Mouse (Mus musculus): ENCODE data around the gene Hhipl2. TPM values are rescaled to one million over a fixed set of nuclear protein-coding genes. Genes with fewer than 3 reads are reported as not detected.
"Not testable (repeated sequence)": the region's sequence is repeated elsewhere in the genome, so short reads cannot be mapped to it uniquely, and the experiment has no call there.

The Hhipl2 gene
- total RNA-seq (2021) = 1 to 10 TPM in 1 of 2 experiments, not detected in 1; 1.1 TPM
- long read RNA-seq, experiment 1 = 0 reads
- long read RNA-seq, experiment 2 = 0 reads

- DNase-seq (ENCODE audit: low spot score in 2 of 2) = no peak
Measured at GRCm38 (mm10) chr1:183417873-183418272, at the start of gene Hhipl2. Gene Hhipl2, plus strand, starts transcription at chr1:183418215.

- DNase-seq (ENCODE audit: low spot score in 2 of 2) = no peak
Measured at GRCm38 (mm10) chr1:183368601-183369400, 49.2 kb upstream of the Hhipl2 start.

GRCm38 (mm10) chr1:183369427-183370014, 48.5 kb upstream of the Hhipl2 start, which contains the start of gene Mia3:
Gene Mia3, minus strand, starts transcription at chr1:183369553.
- peak; percentile 94 to 98 for DNase-seq (ENCODE audit: low spot score in 2 of 2)

- no peak for DNase-seq (ENCODE audit: low spot score in 2 of 2)
Measured at GRCm38 (mm10) chr1:183374728-183375127, 43.3 kb upstream of the Hhipl2 start.

- no peak for DNase-seq (ENCODE audit: low spot score in 2 of 2)
Measured at GRCm38 (mm10) chr1:183377045-183377444, 41.0 kb upstream of the Hhipl2 start.

GRCm38 (mm10) chr1:183378321-183378941, 39.6 kb upstream of the Hhipl2 start:
- no peak for DNase-seq (ENCODE audit: low spot score in 2 of 2)

GRCm38 (mm10) chr1:183379376-183379775, 38.6 kb upstream of the Hhipl2 start:
- not testable (repeated sequence) for DNase-seq (ENCODE audit: low spot score in 2 of 2)

- DNase-seq (ENCODE audit: low spot score in 2 of 2) = no peak
Measured at GRCm38 (mm10) chr1:183381816-183382215, 36.2 kb upstream of the Hhipl2 start.

- DNase-seq (ENCODE audit: low spot score in 2 of 2) = no peak
Measured at GRCm38 (mm10) chr1:183382621-183383020, 35.4 kb upstream of the Hhipl2 start.

GRCm38 (mm10) chr1:183387421-183387820, 30.6 kb upstream of the Hhipl2 start:
- DNase-seq (ENCODE audit: low spot score in 2 of 2) = not testable (repeated sequence)

- peak; percentile 88 to 95 for DNase-seq (ENCODE audit: low spot score in 2 of 2)
Measured at GRCm38 (mm10) chr1:183388426-183389406, 29.3 kb upstream of the Hhipl2 start, which contains the start of gene Taf1a. Gene Taf1a, plus strand, starts transcription at chr1:183388981.

- DNase-seq (ENCODE audit: low spot score in 2 of 2) = no peak
Measured at GRCm38 (mm10) chr1:183403396-183403795, 14.6 kb upstream of the Hhipl2 start.

- DNase-seq (ENCODE audit: low spot score in 2 of 2) = no peak
Measured at GRCm38 (mm10) chr1:183414081-183414727, 3.8 kb upstream of the Hhipl2 start.

- DNase-seq (ENCODE audit: low spot score in 2 of 2) = no peak
Measured at GRCm38 (mm10) chr1:183419741-183420140, 1.7 kb downstream of the Hhipl2 start.

GRCm38 (mm10) chr1:183420296-183420695, 2.3 kb downstream of the Hhipl2 start:
- no peak for DNase-seq (ENCODE audit: low spot score in 2 of 2)

GRCm38 (mm10) chr1:183424100-183424499, 6.1 kb downstream of the Hhipl2 start:
- no peak for DNase-seq (ENCODE audit: low spot score in 2 of 2)

- DNase-seq (ENCODE audit: low spot score in 2 of 2) = no peak
Measured at GRCm38 (mm10) chr1:183434918-183435317, 16.9 kb downstream of the Hhipl2 start.

- peak; percentile 67 to 72 for DNase-seq (ENCODE audit: low spot score in 2 of 2)
Measured at GRCm38 (mm10) chr1:183439036-183439435, 21.0 kb downstream of the Hhipl2 start.

- peak; percentile 79 to 85 for DNase-seq (ENCODE audit: low spot score in 2 of 2)
Measured at GRCm38 (mm10) chr1:183442015-183442774, 24.2 kb downstream of the Hhipl2 start.
